Mouse (Mus musculus) layer of hippocampus, postnatal 10 days (tissue): ENCODE data around the gene Ykt6. TPM values are rescaled to one million over a fixed set of nuclear protein-coding genes. Genes with fewer than 3 reads are reported as not detected.
"Not testable (repeated sequence)": the region's sequence is repeated elsewhere in the genome, so short reads cannot be mapped to it uniquely, and the experiment has no call there.

ENCODE experiments used
- DNase-seq, 2 experiments: peaks; one replicate each; pipeline ENCODE4 v3.0.0; 2021; ENCODE audit warnings: low spot score in 2 of 2
- long read RNA-seq: library from polyadenylated mRNA; stranded (forward); transcript quantifications from one replicate; pipeline ENCODE4 v2.0.0, GENCODE M21; 2023
- total RNA-seq, 2 experiments: library from RNA; stranded (reverse); gene quantifications; 2 replicates each; pipeline ENCODE4 v1.2.3; 2021

The Ykt6 gene
- total RNA-seq, result 100 to 1,000 TPM; 108 TPM
- long read RNA-seq, transcript Ykt6-201 (7 exons, 2,541 nt), result major isoform, 46 of 82 reads
- long read RNA-seq, partial matches to known transcripts, result 4 of 82 reads
- long read RNA-seq, other reads (novel, unspliced or antisense), result 32 of 82 reads

DNA sequence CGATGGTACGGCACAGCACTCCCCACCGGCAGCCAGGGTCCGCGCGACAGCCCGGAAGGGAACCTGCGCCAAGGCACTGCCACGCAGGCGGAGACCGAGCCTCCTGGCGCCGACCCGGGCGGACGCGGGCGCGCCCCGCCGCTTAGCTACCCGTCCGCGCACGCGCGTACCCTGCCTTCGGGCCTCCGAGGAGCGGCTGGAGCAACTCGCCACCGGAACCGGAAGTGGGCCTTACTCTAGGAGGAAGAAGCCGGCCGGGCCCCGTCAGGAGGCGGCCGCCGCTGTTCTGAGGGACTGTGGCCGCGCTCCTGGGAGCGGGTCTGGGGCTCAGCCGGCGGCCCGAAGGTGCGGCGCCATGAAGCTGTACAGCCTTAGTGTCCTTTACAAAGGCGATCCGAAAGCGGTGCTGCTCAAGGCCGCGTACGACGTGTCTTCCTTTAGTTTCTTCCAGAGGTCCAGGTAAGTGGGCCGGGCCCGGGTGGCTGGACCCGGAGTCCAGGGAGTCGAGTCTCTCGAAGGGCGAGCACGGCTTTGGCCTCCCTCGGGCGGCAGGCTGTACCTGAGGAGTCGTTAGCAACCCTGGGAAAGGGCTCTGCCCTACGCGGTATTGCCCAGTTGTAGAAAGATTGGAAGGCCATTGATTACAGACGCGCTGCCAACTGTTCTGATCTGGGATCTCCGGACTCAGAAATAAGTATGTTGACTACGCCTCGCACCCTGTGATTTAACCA is at the start of gene Ykt6:
Gene Ykt6 (plus strand): TSS at position 148 of the 731 bp plus-strand sequence.
- peak; percentile 91 to 95 for DNase-seq

DNA sequence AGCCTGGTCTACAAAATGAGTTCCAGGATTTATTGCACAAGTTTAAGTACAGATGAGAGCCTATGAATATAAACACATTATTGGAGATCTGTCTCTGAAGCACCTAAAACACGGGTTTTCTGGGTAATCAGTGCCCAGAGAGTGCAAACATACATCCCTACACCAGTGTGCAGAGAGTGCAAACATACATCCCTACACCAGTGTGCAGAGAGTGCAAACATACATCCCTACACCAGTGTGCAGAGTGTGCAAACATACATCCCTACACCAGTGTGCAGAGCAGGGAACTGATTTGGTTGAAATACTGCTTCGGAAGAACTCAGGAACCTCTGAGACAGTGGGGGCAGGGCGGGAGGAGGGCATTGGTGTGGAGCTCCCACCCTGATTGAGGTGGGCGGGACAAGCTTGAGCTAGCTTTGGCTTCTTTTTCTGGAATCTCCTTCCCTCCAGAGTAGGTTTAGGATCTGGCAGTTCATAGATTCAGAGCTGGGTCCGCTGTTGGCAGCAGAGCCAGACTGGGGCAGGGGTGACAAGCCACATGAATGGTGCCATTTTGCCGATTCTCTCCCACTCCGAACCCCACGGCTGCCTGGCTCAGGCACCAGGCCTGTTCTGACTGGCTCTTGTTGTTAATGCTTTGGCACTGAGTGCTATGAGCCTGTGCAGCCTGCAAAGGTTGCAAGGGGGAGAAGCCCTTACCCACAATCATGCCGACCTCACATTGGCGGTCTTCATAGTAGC is 49.5 kb upstream of the Ykt6 start:
- peak in 1 of 2 experiments; percentile 58 for DNase-seq

DNA sequence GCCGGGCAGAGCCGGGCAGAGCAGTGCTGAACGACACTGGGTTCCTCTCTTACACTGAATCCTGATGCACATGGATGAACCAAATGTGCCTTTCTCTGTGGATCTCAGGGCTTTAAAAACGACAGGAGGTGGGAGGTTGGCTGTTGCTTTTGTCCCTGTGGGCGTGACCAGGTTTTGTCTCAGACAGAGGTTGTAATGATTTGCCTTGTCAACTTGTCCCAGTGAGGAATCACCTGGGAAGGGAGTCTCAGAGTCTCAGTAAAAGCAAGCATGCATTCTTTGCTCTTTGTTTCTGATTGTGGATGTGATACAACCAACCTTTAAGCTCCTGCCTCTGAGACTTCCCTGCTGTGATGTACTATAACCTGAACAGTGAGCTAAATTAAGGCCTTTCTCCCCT is 48.4 kb upstream of the Ykt6 start:
- DNase-seq, result no peak

DNA sequence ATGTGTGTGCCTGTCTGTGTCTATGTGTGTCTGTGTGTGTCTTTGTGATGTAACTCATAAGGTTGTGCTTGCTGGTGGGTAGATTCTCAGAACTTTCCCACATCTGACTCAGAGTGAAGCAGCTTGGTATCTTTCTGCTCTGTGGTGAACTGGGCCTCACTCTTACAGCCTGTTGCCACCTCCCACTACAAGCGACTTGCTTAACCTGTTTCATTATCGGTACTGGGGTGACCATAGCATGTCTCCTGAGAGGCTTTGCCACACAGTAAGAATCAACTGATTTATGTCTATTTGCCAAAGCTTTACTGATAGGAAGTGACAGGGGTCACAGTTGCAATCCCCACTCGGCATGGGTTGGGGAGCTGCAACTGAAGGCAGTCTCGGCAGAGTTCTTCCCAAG is 46.9 kb upstream of the Ykt6 start:
- DNase-seq, result no peak

DNA sequence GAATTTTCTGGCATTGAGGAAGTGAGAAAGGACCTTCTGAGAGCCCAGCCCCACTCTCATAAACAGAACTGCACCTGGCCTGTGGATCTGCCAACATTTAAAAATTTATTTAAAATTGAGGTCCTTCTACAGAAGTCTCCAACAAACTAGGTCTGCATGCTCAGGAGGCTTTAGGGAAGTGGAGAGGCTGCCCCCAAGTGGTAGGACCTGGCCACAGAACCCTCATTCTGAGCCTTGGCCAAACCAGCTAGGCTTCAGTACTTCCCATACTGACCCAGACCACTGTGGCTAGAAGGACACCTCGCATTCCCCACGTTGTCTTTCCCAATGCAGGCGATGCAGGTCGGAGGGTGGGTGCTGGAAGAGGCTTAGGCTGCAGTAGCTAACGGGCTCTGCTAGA is 42.9 kb upstream of the Ykt6 start:
- DNase-seq, result peak; percentile 78 to 83

DNA sequence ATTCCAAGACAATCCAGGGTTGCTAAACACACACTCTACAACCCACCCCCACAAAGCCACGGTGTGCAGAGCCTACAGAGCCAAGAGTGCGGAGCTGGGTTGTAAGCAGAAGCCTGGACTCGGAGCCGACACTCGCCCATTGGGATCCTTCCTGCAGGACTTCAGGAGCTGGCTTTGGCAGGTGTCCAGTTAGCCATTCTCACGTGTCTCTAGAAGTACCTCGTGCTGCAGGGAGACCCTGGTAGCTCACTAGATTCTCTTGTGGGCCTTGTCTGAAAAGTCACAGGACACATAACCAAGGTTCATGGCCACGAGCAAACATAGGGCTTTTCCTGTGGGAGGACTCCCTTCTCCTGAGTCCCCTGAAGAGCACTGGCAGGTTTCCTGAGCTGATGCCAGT is 42.2 kb upstream of the Ykt6 start:
- DNase-seq, result peak in 1 of 2 experiments; percentile 13

DNA sequence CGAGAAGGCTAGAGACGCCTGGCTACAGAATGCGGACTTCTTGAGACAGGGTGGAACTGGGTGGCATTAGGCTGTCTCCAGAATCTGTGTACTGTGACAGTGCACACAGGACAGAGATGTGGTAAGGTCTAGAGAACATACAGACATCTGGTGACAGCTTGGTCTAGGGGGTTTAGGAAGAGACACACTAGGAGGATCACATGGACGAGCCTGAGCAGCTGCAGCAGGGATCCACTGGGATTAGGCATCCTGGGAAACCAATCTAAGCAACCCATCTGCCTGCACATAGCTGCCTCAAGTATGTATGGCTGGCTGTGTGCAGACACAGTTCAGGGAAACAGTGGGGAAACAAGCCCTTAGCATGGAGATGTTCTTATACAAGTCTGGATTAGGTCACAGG is 41.6 kb upstream of the Ykt6 start:
- DNase-seq, result peak in 1 of 2 experiments; percentile 10

DNA sequence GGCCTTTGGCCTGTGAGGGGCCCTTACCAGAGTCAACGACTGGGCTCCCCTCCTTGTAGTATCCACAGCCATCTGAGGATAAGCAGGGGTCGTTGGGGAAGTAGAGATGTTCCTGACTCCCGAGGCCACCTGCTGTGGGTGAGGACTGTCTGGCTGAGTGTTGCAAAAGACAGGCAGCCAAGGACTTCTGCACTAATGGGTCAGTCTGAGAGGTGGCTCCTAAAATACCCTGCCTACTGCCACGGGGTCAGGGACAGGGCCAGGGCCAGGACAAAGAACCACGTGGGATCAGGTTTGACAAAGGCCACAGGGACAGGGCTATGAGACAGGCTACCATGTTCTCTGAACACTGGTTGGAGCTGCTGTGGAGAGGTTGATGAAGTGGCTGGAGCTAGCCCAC is 40.6 kb upstream of the Ykt6 start:
- no peak for DNase-seq

DNA sequence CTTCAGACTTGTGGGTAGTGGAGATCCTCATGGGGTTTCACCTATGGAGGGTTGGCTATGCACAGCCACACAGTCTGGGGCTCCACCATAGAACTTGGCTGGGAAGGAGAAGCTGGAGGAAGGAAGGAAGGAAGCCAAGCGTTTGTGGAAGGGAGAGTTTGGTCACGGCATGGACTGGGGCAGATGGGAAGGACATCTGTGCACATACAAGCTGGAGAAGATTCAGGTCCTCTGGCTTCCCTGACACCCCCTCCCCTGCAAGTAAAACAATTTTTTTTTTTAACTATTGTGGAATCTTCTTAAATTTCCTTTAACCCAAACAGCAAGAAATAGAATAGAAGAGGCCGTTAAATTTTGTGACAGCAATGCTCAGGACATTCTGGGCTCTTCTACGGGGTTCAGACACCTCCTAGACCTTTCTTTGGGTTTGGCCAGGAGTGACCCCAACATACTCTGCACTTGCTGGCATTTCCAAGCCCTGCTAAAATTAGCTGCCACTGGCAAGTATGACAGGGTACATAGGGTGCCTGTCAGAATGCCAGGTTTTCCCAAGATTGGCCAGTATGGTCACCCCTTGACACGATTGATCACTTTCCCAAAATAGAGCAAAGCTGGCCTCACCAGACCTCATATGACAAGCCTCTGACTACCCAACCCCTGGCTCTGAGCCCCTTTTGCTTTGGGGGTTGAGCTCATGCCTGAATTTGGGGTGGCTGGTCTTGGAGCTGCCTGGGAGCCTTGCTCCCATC is 39.9 kb upstream of the Ykt6 start:
- DNase-seq, result peak in 1 of 2 experiments; percentile 12

DNA sequence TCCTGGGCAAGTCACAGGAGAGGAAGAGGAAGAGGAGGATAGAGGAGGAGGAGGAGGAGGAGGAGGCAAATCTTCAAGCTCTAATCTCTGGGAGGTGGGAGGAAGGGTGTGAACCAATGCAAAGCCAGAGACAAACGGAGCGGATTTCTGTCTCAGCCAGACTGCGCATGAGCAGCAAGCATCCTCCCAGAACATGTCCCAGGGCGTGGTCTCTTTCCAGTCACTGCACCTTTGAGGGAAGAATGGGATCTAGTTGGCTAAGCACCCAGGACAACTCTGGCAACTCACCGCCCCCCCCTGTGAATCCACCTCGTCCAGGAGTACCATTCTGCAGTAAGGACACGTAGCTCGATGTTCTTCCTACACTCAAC is 39.3 kb upstream of the Ykt6 start:
- DNase-seq, result no peak

DNA sequence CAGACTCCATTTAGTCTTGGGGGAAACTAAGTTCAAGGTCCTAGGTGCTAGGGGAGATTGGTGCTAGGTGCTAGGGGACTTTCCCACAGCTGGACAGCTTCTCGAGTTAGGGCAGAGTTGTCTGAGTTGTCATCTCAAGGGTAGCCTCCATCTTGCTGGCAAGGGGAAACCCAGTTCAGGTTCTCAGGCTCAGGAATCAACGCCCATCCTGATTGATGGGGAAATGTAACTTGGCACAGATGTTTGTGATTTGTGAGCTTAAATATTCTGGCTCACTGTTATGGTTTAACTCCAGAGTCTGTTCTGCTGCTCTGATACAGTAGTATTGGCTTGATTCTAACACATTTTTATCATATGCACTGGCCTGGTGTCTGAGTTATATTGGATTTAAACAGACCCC is 37.4 kb upstream of the Ykt6 start:
- peak in 1 of 2 experiments; percentile 4 for DNase-seq

DNA sequence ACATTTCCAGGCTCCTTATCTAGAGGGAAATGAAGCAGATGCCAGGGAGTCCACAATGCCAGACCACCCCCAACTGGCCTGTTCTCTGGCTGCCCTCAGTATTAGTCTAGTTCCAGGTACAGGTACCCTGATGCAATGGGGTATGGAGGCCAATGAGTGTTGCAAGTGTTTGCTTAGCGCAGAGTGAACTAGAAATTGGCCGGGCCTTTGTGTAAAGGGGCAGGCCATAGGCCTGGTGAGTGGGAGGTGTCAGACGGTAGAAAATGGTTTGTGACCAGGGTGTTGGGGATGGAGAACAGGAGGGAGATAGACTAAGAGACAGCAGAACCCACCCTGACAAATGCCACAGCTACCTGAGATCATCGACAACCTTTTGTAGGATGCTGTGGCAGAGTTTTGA is 35.9 kb upstream of the Ykt6 start:
- peak in 1 of 2 experiments; percentile 4 for DNase-seq

DNA sequence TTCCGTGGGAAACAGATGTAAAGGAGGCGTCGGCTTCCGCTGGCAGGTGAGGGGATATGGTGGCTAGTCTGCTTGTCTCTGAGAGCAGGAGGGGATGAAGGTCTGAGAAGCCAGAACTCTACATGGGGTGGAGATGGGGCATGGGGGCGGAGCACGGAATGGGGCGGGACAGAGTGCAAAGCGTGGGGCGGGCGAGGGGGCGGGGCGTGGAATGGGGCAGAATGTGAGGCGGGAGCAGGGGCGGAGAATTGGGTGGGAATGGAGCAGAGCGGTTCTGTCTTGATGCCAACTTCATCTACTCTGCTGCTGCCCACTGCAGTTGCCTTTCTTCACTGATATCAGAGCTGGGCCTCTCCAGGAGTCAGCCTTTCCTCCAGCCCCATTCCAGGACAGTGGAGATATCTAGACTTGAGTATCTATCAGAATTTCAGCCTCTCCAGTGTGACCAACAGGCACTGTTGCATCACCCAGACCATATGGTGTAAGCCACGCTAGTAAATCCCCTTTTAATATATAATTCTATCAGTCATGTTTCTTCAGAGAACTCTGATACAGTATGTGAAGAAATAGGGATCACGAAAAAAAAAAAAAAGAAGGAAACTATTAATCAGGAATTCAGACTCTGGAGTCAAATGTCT is 35.1 kb upstream of the Ykt6 start:
- DNase-seq, result no peak

DNA sequence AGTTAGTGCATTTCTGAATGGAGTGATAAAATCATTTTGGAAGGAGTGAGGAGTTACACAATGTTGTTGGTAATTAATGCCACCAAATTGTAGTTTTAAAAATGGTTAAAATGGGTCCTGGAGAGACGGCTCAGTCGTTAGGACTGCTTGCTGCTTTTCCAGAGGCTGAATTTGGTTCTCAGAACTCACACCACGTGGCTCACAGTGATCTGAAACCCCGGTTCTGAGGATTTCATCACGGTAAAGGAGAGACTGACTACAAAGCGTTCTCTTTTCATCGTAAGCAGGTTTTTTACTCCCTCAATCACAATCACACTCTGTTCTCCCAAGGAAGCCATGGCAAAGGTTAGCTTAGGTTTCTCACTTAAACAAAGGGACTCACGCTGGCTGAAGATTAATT is 30.8 kb upstream of the Ykt6 start:
- no peak for DNase-seq

DNA sequence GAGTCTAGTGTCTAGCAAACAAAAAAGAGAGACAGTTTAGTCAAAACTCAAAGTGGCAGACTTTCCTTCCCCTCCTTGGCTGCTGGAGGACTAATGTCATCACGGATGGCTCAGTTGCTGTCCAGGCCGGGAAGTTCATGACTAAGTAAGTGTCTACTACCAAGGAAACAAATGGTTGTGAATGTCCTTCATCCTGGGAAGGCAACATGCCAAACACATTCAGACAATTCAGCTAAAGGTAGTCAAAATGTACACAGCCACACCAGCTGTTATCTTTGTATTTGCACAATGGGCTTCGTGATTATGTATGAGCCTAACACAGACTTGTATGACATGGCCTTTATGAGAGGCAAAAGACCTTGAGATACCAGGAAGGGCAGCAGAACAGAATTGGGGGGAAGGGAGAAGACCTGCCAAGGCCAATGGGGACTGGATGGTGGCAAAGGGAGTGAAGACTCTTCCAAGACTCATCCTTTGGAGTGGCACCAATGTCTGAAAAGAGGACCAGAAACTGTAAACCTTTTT is 28.7 kb upstream of the Ykt6 start:
- DNase-seq, result no peak

DNA sequence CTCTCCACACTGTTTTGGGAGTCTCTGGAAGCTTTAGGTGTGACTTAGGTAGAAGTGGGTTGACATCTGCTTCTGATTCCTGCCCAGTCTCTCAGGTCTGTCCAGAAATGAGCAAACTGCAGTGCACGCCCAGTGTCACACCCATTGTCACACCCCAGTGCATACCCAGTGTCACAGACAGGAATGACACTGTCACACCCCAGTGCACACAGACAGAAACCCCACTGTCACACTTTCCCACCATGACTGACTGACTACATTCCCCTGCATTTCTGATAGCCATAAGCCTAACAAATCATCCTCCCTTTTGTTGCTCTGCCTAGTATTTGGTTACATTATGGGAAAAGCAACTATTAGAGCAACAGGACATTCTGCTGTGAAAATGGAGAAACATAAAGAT is 24.9 kb upstream of the Ykt6 start:
- DNase-seq, result no peak

DNA sequence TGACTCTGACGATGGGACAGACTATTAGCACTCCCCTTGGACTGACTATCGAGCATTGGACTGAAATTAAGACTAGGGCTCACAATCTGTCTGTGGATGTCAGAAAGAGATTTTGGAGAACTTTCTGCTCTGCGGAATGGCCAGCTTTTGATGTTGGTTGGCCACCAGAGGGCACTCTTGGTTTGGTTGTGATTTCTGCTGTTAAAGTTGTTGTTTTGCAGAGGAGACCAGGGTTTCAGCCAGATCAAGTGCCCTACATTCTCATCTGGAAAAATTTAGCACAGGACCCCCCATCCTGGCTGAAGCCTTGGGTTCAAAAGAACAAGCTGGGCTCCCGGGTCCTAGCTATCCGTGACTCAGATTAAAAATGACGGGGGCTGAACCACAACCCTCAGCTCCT is 23.5 kb upstream of the Ykt6 start:
- DNase-seq, result peak; percentile 48 to 49

DNA sequence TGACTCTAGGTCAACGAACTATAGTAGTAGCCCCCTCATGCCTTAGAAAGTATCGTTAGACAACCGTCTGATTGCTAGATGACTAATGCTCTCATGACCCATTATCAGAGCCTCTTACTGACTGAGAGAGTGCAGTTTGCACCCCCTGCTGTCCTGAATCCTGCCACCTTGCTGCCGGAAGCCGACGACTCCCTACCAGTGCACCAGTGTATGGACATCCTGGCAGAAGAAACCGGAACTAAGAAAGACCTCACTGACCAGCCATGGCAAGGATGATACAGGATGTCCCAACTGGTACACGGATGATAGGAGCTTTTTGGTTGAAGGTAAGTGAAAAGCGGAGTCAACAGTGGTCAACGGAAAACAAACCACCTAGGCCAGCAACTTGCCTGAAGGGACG is 21.0 kb upstream of the Ykt6 start:
- not testable (repeated sequence) for DNase-seq

DNA sequence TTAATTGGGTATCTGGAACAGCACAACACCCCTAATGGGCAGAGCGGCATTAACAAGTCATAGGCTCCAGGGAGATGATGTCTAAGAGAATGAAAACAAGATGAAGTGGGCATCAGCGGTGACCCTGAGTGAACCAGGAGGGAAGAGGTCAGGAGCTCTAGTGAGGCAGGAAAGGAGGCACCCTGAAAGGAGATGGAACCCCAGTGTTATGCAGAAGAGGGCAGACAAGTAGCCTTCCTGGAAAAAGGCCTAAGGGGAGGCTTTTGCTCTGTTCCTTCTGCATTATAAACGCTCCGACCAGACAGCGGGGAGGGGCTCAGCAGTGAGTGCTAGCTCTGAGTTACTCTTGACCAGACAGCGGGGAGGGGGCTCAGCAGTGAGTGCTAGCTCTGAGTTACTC is 12.5 kb upstream of the Ykt6 start:
- DNase-seq, result no peak

DNA sequence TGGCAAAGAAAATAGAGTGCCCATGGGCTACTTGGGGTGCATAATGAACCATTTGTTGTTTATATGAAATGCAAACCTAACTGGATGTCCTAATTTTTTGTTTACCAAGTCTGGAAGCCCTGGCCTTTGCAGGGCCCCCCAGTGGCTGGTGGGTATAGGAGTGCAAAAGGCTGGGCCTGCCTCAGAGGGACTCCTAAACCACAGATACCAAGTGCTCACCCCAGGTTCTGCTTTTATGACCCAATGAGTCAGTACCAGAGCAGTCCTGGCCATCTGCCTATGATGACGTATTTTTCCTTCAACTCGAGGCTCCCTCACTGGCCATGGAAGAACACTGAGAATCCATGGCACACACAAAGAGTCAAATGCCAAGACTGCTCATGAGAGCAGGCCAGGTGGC is 10.4 kb upstream of the Ykt6 start:
- DNase-seq, result no peak

DNA sequence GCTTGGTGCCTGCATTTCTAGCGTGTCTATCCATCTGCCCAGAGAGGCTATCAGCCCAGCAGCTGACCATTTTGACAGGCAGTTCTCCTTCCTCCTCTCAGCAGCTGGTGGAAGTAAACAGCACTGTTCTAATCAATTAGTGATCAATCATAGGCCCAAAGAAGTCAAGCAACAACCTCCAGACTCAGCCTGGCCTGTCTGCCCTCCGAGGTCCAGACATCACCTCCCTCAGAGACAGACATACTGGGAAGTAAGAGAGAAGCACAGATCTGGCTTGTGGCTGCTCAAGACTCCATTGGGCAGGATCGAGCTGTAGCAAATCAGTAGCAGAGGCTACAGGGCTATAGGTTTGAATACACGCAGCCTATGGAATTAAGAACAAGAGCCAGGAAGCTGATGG is 7.7 kb upstream of the Ykt6 start:
- DNase-seq, result no peak
